Mouse (Mus musculus) thymus, adult 2 months (tissue): ENCODE data around the gene Smok2a. TPM values are rescaled to one million over a fixed set of nuclear protein-coding genes. Genes with fewer than 3 reads are reported as not detected.
"Not testable (repeated sequence)": the region's sequence is repeated elsewhere in the genome, so short reads cannot be mapped to it uniquely, and the experiment has no call there.

ENCODE experiments used
- DNase-seq: peaks from one replicate; pipeline ENCODE4 v3.0.0; 2021
- H3K27ac ChIP-seq: fragments of 200-500 bp; 2 replicates; pipeline ENCODE4 v1.5.1; 2012; ENCODE audit warnings: low read length, control low read depth; ENCODE audit not compliant: control insufficient read depth, insufficient read depth
- H3K27me3 ChIP-seq: fragments of 200-500 bp; 2 replicates; pipeline ENCODE4 v1.6.1; 2012; ENCODE audit warnings: mild to moderate bottlenecking, low read length, moderate library complexity, mixed read lengths; ENCODE audit not compliant: control insufficient read depth, insufficient read depth
- H3K36me3 ChIP-seq: fragments of 200-500 bp; 2 replicates; pipeline ENCODE4 v1.6.1; 2012; ENCODE audit warnings: mild to moderate bottlenecking, low read length, moderate library complexity; ENCODE audit not compliant: control insufficient read depth, insufficient read depth
- H3K4me1 ChIP-seq: fragments of 200-500 bp; replicated peaks from 2 replicates; pipeline ENCODE4 v1.6.1; 2012; ENCODE audit warnings: low read length; ENCODE audit not compliant: control insufficient read depth, insufficient read depth
- H3K4me3 ChIP-seq: fragments of 200-500 bp; 2 replicates; pipeline ENCODE4 v1.5.1; 2012; ENCODE audit warnings: mild to moderate bottlenecking, low read length, control low read depth, moderate library complexity; ENCODE audit not compliant: control insufficient read depth, insufficient read depth
- WGBS: fragments of 180-500 bp; shearing (Covaris S2); methylation state at CpG from one replicate; pipeline ENCODE4 v1.1.7; 2018; 5-methylcytosine and 5-hydroxymethylcytosine counted together
- polyA plus RNA-seq: library from polyadenylated mRNA; depleted of rRNA; stranded (reverse); fragments of >200 nt; gene quantifications from 2 replicates; pipeline ENCODE4 v1.2.3, GENCODE M21; 2012

Smok2a gene
- polyA plus RNA-seq, 1 experiment: not detected

GRCm38 (mm10) chr17:13188846-13189245 is 32.1 kb upstream of the Smok2a start:
- 86% methylated on average over 2 of the region's 2 CpGs for WGBS
- not testable (repeated sequence) for H3K36me3 ChIP-seq, H3K4me1 ChIP-seq, H3K4me3 ChIP-seq, H3K27ac ChIP-seq, DNase-seq, H3K27me3 ChIP-seq

GRCm38 (mm10) chr17:13190836-13191583 is 30.0 kb upstream of the Smok2a start:
- not testable (repeated sequence) for H3K27ac ChIP-seq, H3K27me3 ChIP-seq, DNase-seq, H3K4me1 ChIP-seq, H3K36me3 ChIP-seq, H3K4me3 ChIP-seq
- WGBS: 92% methylated on average over 10 of the region's 10 CpGs

- H3K4me1 ChIP-seq, H3K27me3 ChIP-seq, H3K27ac ChIP-seq, DNase-seq, H3K36me3 ChIP-seq, H3K4me3 ChIP-seq: not testable (repeated sequence)
- 72% methylated on average over 4 of the region's 4 CpGs for WGBS
These were observed 24.5 kb upstream of the Smok2a start for GRCm38 (mm10) chr17:13196486-13196885.

GRCm38 (mm10) chr17:13198812-13199211 is 22.2 kb upstream of the Smok2a start:
- H3K27ac ChIP-seq: not testable (repeated sequence)
- WGBS: 86% methylated on average over 2 of the region's 2 CpGs

GRCm38 (mm10) chr17:13199880-13200409 is 21.0 kb upstream of the Smok2a start:
- WGBS: 88% methylated on average over 8 of the region's 9 CpGs
- H3K27ac ChIP-seq, H3K4me3 ChIP-seq, H3K36me3 ChIP-seq, H3K4me1 ChIP-seq, H3K27me3 ChIP-seq, DNase-seq: not testable (repeated sequence)

More at GRCm38 (mm10) chr17:13198812-13199211, 22.2 kb upstream of the Smok2a start:
- H3K27me3 ChIP-seq, H3K36me3 ChIP-seq, DNase-seq, H3K4me3 ChIP-seq, H3K4me1 ChIP-seq: not testable (repeated sequence)

GRCm38 (mm10) chr17:13201551-13201950 is 19.4 kb upstream of the Smok2a start:
- 92% methylated on average over 4 of the region's 4 CpGs for WGBS
- not testable (repeated sequence) for H3K27ac ChIP-seq, H3K4me3 ChIP-seq, H3K27me3 ChIP-seq, H3K36me3 ChIP-seq, H3K4me1 ChIP-seq, DNase-seq

GRCm38 (mm10) chr17:13202453-13203107 is 18.4 kb upstream of the Smok2a start:
- not testable (repeated sequence) for H3K27ac ChIP-seq, H3K36me3 ChIP-seq, H3K4me3 ChIP-seq, DNase-seq, H3K4me1 ChIP-seq, H3K27me3 ChIP-seq
- 87% methylated on average over 2 of the region's 3 CpGs for WGBS

- H3K27me3 ChIP-seq, H3K4me3 ChIP-seq, H3K4me1 ChIP-seq, DNase-seq, H3K36me3 ChIP-seq, H3K27ac ChIP-seq: not testable (repeated sequence)
- WGBS: 86% methylated on average over 1 of the region's 1 CpGs
These were observed 15.7 kb upstream of the Smok2a start for GRCm38 (mm10) chr17:13205247-13205646.
